In genomic region chr9:59096551-59097268, GRCm38 (mm10) we compare ENCODE assay signal across 10 mouse cellular contexts.
DNase-seq lines count a peak whose midpoint lies in the region; ATAC-seq and TF ChIP-seq lines count a peak whose summit lies in the region.
"Had no signal": no experiment of that assay in that cellular context is flagged by ENCODE, and none has a peak within 500 bp of the region (broad histone marks: within the 10 kb centered on the region; RNA-seq: fewer than 3 reads in every experiment).

No protein-coding gene starts in this region.

- H3K9me3 ChIP-seq in limb, embryonic 12.5 days: 0 out of 2 replicates have a peak, but pooled peaks cover 4% of the 10 kb centered on the region
- H3K9me3 ChIP-seq in liver, postnatal 0 days (ENCODE audit: low read length): no peaks in the 10 kb centered on the region
- H3K9me3 ChIP-seq: limb, embryonic 15.5 days; midbrain, embryonic 12.5 days had no signal

- no peaks in the 10 kb centered on the region; the same call in 1 of the 2 replicates for H3K27me3 ChIP-seq in cerebellum, adult 2 months (ENCODE audit: control insufficient read depth, insufficient read depth, low read length)
- H3K27me3 ChIP-seq in limb, embryonic 12.5 days: no peaks in the 10 kb centered on the region
- H3K27me3 ChIP-seq in liver, postnatal 0 days (ENCODE audit: insufficient read depth, low read length): no peaks in the 10 kb centered on the region
- H3K27me3 ChIP-seq: limb, embryonic 15.5 days; midbrain, embryonic 12.5 days had no signal

- H3K9ac ChIP-seq in limb, embryonic 12.5 days (replicated peaks): no peak overlapping the region
- H3K9ac ChIP-seq in liver, postnatal 0 days (replicated peaks): no peak overlapping the region
- H3K9ac ChIP-seq: limb, embryonic 15.5 days; midbrain, embryonic 12.5 days had no signal

- TF ChIP-seq EP300 in liver, postnatal 0 days (IDR thresholded peaks at IDR 0.05; ENCODE audit: low read depth): no peak

- H3K27ac ChIP-seq in cerebellum, adult 2 months (ENCODE audit: insufficient read depth, low read length): peak overlapping the region; percentile 13; the same call in 1 of the 2 replicates
- H3K27ac ChIP-seq in limb, embryonic 12.5 days: peak overlapping the region; percentile 13; the same call in 1 of the 2 replicates
- H3K27ac ChIP-seq in liver, postnatal 0 days (ENCODE audit: low read depth): no peak overlapping the region
- H3K27ac ChIP-seq: limb, embryonic 15.5 days; midbrain, embryonic 12.5 days had no signal

- no peaks in the 10 kb centered on the region for H3K4me1 ChIP-seq in cerebellum, adult 2 months (ENCODE audit: control insufficient read depth, insufficient read depth, low read length)
- peaks cover 35% of the 10 kb centered on the region for H3K4me1 ChIP-seq in limb, embryonic 12.5 days (replicated peaks)
- no peaks in the 10 kb centered on the region for H3K4me1 ChIP-seq in liver, postnatal 0 days (ENCODE audit: insufficient read depth)

- no peak overlapping the region for H3K4me3 ChIP-seq in cerebellum, adult 2 months (replicated peaks; ENCODE audit: insufficient read depth, low read depth, low read length)
- no peak overlapping the region for H3K4me3 ChIP-seq in limb, embryonic 12.5 days (replicated peaks)
- H3K4me3 ChIP-seq in liver, postnatal 0 days (ENCODE audit: low read depth, low read length): no peak overlapping the region
- H3K4me3 ChIP-seq: limb, embryonic 15.5 days; midbrain, embryonic 12.5 days had no signal

- no peak for TF ChIP-seq POLR2A in cerebellum, adult 2 months (IDR thresholded peaks at IDR 0.05; ENCODE audit: borderline replicate concordance, insufficient read depth, low read length)

- WGBS in cerebellum, adult 2 months: 38% methylated on average over 12 of the region's 12 CpGs
- WGBS in limb, embryonic 12.5 days: 59% methylated on average over 12 of the region's 12 CpGs
- 60% methylated on average over 12 of the region's 12 CpGs for WGBS in liver, postnatal 0 days (ENCODE audit: insufficient replicate concordance)

- no peak for ATAC-seq in cerebellum, adult (ENCODE audit: insufficient number of reproducible peaks, low FRiP score, low TSS enrichment)
- no peak for ATAC-seq in limb, embryonic 12.5 days (ENCODE audit: insufficient number of reproducible peaks, insufficient read depth, low FRiP score, low TSS enrichment, low read depth)
- no peak for ATAC-seq in liver, postnatal 0 days

- H3K36me3 ChIP-seq in limb, embryonic 12.5 days: no peaks in the 10 kb centered on the region
- H3K36me3 ChIP-seq in liver, postnatal 0 days (replicated peaks; ENCODE audit: insufficient read depth, low read length): no peaks in the 10 kb centered on the region
- H3K36me3 ChIP-seq: limb, embryonic 15.5 days; midbrain, embryonic 12.5 days had no signal

- no peak for TF ChIP-seq CTCF in cerebellum, adult 2 months (IDR thresholded peaks at IDR 0.05; ENCODE audit: borderline replicate concordance, insufficient read depth, low read depth, low read length)
- no peak for TF ChIP-seq CTCF in liver, postnatal 0 days (IDR thresholded peaks at IDR 0.05; ENCODE audit: low read depth)

- peak; percentile 18 to 31 for DNase-seq in cerebellum, adult 2 months
- DNase-seq in heart, adult 18-20 months: peak; percentile 23 to 32
- no peak for DNase-seq in heart, adult 11 months
- DNase-seq in brain, adult 2 months (ENCODE audit: low read depth, low spot score): peak; percentile 75
- DNase-seq in liver, postnatal 0 days: no peak
- DNase-seq in kidney, postnatal 14 days: no peak

- no peak overlapping the region for H3K4me2 ChIP-seq in limb, embryonic 12.5 days
- no peak overlapping the region for H3K4me2 ChIP-seq in liver, postnatal 0 days (ENCODE audit: low read depth, low read length)
- H3K4me2 ChIP-seq: limb, embryonic 15.5 days; midbrain, embryonic 12.5 days had no signal

Comparison
In these comparisons a context has a peak if more than half of its experiments do, and no peak if none do; other contexts are left out.
1. DNase-seq: peak in cerebellum, adult 2 months (2 of 2), heart, adult 18-20 months (2 of 2) and brain, adult 2 months (single experiment); none in heart, adult 11 months (single experiment), liver, postnatal 0 days (single experiment) and kidney, postnatal 14 days (single experiment).